Mouse (Mus musculus) testis, postnatal 10 days (tissue): ENCODE data around the gene Ccdc190.

Experiments used
- DNase-seq: peaks from one replicate; pipeline ENCODE4 v3.0.0; 2021; ENCODE audit warnings: low spot score

Gene Ccdc190

GRCm38 (mm10) chr1:169934005-169934725, 5.7 kb downstream of the Ccdc190 start:
- peak; percentile 67 for DNase-seq

GRCm38 (mm10) chr1:169939345-169939744, 10.9 kb downstream of the Ccdc190 start:
- DNase-seq = peak; percentile 62

- DNase-seq = no peak
Observed at GRCm38 (mm10) chr1:169946004-169946403, 17.6 kb downstream of the Ccdc190 start.

- no peak for DNase-seq
Observed at GRCm38 (mm10) chr1:169947654-169948053, 19.2 kb downstream of the Ccdc190 start.

GRCm38 (mm10) chr1:169948280-169948679, 19.8 kb downstream of the Ccdc190 start:
- no peak for DNase-seq

- DNase-seq = no peak
Observed at GRCm38 (mm10) chr1:169948866-169949265, 20.4 kb downstream of the Ccdc190 start.

GRCm38 (mm10) chr1:169949981-169950380, 21.5 kb downstream of the Ccdc190 start:
- no peak for DNase-seq

GRCm38 (mm10) chr1:169950651-169951050, 22.2 kb downstream of the Ccdc190 start:
- DNase-seq = no peak

- no peak for DNase-seq
Observed at GRCm38 (mm10) chr1:169951561-169951960, 23.1 kb downstream of the Ccdc190 start.

- no peak for DNase-seq
Observed at GRCm38 (mm10) chr1:169952636-169953035, 24.2 kb downstream of the Ccdc190 start.

GRCm38 (mm10) chr1:169953106-169953505, 24.7 kb downstream of the Ccdc190 start:
- no peak for DNase-seq

- peak; percentile 98 for DNase-seq
Observed at GRCm38 (mm10) chr1:169968792-169969515, 40.5 kb downstream of the Ccdc190 start, which contains the start of gene Hsd17b7. Gene Hsd17b7 (minus strand): TSS chr1:169969241.

GRCm38 (mm10) chr1:169969516-169969886, 41.1 kb downstream of the Ccdc190 start:
- no peak for DNase-seq

- no peak for DNase-seq
Observed at GRCm38 (mm10) chr1:169970936-169971335, 42.5 kb downstream of the Ccdc190 start.

GRCm38 (mm10) chr1:169971998-169972397, 43.5 kb downstream of the Ccdc190 start:
- DNase-seq = no peak

- DNase-seq = no peak
Observed at GRCm38 (mm10) chr1:169977621-169978020, 49.2 kb downstream of the Ccdc190 start.
